Mouse (Mus musculus) limb, embryonic 14.5 days (tissue): ENCODE results near the gene Cdip1. TPM values are rescaled to one million over a fixed set of nuclear protein-coding genes. Genes with fewer than 3 reads are reported as not detected.
"Not testable (repeated sequence)": the region's sequence is repeated elsewhere in the genome, so short reads cannot be mapped to it uniquely, and the experiment has no call there.

Experiments
- ATAC-seq: fragments of 200-750 bp; cut with Nextera tagmentation; 2 replicates; pipeline ENCODE4 v1.8.0; 2017; ENCODE audit warnings: low read depth, moderate number of reproducible peaks, moderate TSS enrichment; ENCODE audit not compliant: low FRiP score
- DNase-seq: peaks from one replicate; pipeline ENCODE4 v3.0.0-alpha.2; 2015; ENCODE audit warnings: low spot score
- H3K27ac ChIP-seq: fragments of 300-500 bp; sonication (generic); replicated peaks from 2 replicates; pipeline ENCODE4 v1.5.1; 2014; ENCODE audit warnings: low read depth, mild to moderate bottlenecking, low read length, moderate library complexity, mixed read lengths
- H3K27me3 ChIP-seq: fragments of 300-500 bp; sonication (generic); 2 replicates; pipeline ENCODE4 v1.6.1; 2014; ENCODE audit warnings: low read length, mixed read lengths; ENCODE audit not compliant: control insufficient read depth, insufficient read depth
- H3K36me3 ChIP-seq: fragments of 300-500 bp; sonication (generic); 2 replicates; pipeline ENCODE4 v1.6.1; 2014; ENCODE audit warnings: mild to moderate bottlenecking, low read length, moderate library complexity, mixed read lengths; ENCODE audit not compliant: control insufficient read depth, insufficient read depth
- H3K4me1 ChIP-seq: fragments of 300-500 bp; sonication (generic); 2 replicates; pipeline ENCODE4 v1.6.1; 2014; ENCODE audit warnings: antibody characterized with exemption, low read length, mixed read lengths; ENCODE audit not compliant: control insufficient read depth, insufficient read depth
- H3K4me2 ChIP-seq: fragments of 300-500 bp; sonication (generic); replicated peaks from 2 replicates; pipeline ENCODE4 v1.6.1; 2014; ENCODE audit warnings: low read depth, mild to moderate bottlenecking, low read length, moderate library complexity; ENCODE audit not compliant: severe bottlenecking
- H3K4me3 ChIP-seq: fragments of 300-500 bp; sonication (generic); replicated peaks from 2 replicates; pipeline ENCODE4 v1.5.1; 2014; ENCODE audit warnings: low read length
- H3K9ac ChIP-seq: fragments of 300-500 bp; sonication (generic); 2 replicates; pipeline ENCODE4 v1.6.1; 2014; ENCODE audit warnings: mild to moderate bottlenecking, low read depth, low read length, moderate library complexity; ENCODE audit not compliant: severe bottlenecking
- H3K9me3 ChIP-seq: fragments of 300-500 bp; sonication (generic); 2 replicates; pipeline ENCODE4 v1.6.1; 2016; ENCODE audit warnings: low read length; ENCODE audit not compliant: control insufficient read depth
- POLR2A ChIP-seq: fragments of 200-500 bp; IDR thresholded peaks from 2 replicates; pipeline ENCODE4 v1.8.0; 2012; ENCODE audit warnings: inconsistent platforms, mild to moderate bottlenecking, moderate library complexity, borderline replicate concordance; ENCODE audit not compliant: insufficient read depth, insufficient read length; ENCODE audit errors: extremely low read depth
- WGBS: fragments of 180-500 bp; shearing (Covaris S2); extraction: QIAGEN DNeasy Blood & Tissue Kit; methylation state at CpG from one replicate; pipeline ENCODE4 v1.1.7; 2014; 5-methylcytosine and 5-hydroxymethylcytosine counted together
- polyA plus RNA-seq, 2 experiments: library from polyadenylated mRNA; depleted of rRNA in 1 of 2; stranded (reverse) in 1 of 2; unstranded in 1 of 2; fragments of >200 nt; fragmentation: Nextera tagmentation in 1 of 2; extraction: Ambion mirVana in 1 of 2; gene quantifications; 2 replicates each; pipeline versions ENCODE4 v1.2.1 to v1.2.3; 2012 to 2014

The Cdip1 gene
- polyA plus RNA-seq, 2 experiments, result 81.2 to 84.8 TPM

GRCm38 (mm10) chr16:4831650-4832419 lies 41.7 kb upstream of the Cdip1 start:
- DNase-seq (no peak), ATAC-seq (no peak)
- H3K4me3 ChIP-seq, result no peak overlapping the region
- H3K27me3 ChIP-seq, result no peaks in the 10 kb centered on the region
- WGBS, result 66% methylated on average over 15 of the region's 15 CpGs
- H3K27ac ChIP-seq, result no peak overlapping the region
- no peaks in the 10 kb centered on the region for H3K9me3 ChIP-seq
- no peak for TF ChIP-seq POLR2A
- no peaks in the 10 kb centered on the region for H3K4me1 ChIP-seq
- no peak overlapping the region for H3K4me2 ChIP-seq
- no peak overlapping the region for H3K9ac ChIP-seq
- no peaks in the 10 kb centered on the region for H3K36me3 ChIP-seq

DNA sequence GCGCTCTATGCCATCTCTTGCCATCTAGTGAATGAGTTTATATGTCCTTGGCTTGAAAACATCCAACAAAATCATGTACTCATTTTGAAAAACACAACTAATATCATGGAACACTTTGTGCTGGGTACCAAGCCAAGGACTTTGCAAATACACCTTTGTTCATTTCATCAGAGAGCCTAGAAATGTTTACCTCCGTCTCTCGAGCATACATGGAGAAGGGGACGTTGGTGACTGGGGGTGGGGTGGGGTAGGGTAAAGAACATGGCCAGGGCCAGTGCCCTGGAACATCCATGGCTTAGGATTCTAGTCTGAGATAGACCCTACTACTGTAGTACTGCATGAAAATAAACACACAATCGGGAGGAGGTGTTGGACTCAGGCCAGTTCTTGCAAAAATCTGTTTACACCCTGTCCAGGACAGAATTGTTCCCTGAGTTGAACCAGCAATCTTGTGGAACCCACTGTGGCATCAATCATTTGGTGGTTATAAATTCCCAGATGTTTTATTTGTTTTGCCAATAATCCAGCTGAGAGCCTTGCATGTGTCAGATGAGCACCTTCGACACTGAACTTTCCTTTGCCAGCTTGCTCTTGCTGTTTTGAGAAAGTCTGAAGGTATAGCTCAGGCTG lies 39.3 kb upstream of the Cdip1 start:
- no peak for TF ChIP-seq POLR2A
- Histone ChIP-seq H3K4me3 (no peak overlapping the region), H3K9ac (no peak overlapping the region), H3K9me3 (no peaks in the 10 kb centered on the region), H3K4me2 (no peak overlapping the region), H3K27ac (no peak overlapping the region), H3K27me3 (no peaks in the 10 kb centered on the region), H3K36me3 (no peaks in the 10 kb centered on the region), H3K4me1 (no peaks in the 10 kb centered on the region)
- WGBS, result 83% methylated on average over 6 of the region's 6 CpGs
- no peak for DNase-seq
- no peak for ATAC-seq

DNA sequence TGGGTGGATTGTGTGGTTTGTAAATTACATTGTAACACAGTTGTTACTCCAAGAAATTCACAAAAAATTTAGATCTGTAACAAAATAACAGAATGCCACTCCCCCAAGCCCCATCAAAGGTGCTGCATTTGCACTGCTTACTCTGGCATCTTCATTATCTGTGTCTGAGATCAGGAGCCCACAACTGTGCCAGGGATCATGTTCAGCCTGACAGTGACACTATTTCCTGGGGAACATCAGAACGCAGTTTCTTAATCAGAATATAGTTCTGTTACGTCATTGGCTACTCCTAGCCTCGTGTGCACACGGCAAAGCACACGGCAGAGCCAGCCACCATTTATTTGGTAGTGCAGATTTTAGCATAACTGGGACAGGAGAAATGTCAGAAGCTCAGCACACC lies 37.5 kb upstream of the Cdip1 start:
- H3K4me2 ChIP-seq, result no peak overlapping the region
- 84% methylated on average over 5 of the region's 5 CpGs for WGBS
- no peak overlapping the region for H3K9ac ChIP-seq
- no peaks in the 10 kb centered on the region for H3K36me3 ChIP-seq
- ATAC-seq (no peak), DNase-seq (no peak)
- no peaks in the 10 kb centered on the region for H3K27me3 ChIP-seq
- no peaks in the 10 kb centered on the region for H3K4me1 ChIP-seq
- no peak overlapping the region for H3K4me3 ChIP-seq
- no peak overlapping the region for H3K27ac ChIP-seq
- no peak for TF ChIP-seq POLR2A
- no peaks in the 10 kb centered on the region for H3K9me3 ChIP-seq

- not testable (repeated sequence) for ATAC-seq, H3K4me1 ChIP-seq, H3K9me3 ChIP-seq, H3K4me2 ChIP-seq, H3K36me3 ChIP-seq, H3K9ac ChIP-seq, H3K27ac ChIP-seq, H3K4me3 ChIP-seq, DNase-seq, H3K27me3 ChIP-seq
- 75% methylated on average over 5 of the region's 5 CpGs for WGBS
These were observed 34.4 kb upstream of the Cdip1 start for GRCm38 (mm10) chr16:4824466-4824865.

- H3K36me3 ChIP-seq, result no peaks in the 10 kb centered on the region
- 85% methylated on average over 3 of the region's 3 CpGs for WGBS
These were observed 28.3 kb upstream of the Cdip1 start for GRCm38 (mm10) chr16:4818349-4818748.

More at GRCm38 (mm10) chr16:4818349-4818748, 28.3 kb upstream of the Cdip1 start:
- Histone ChIP-seq H3K9ac (no peak overlapping the region), H3K27ac (no peak overlapping the region), H3K4me3 (no peak overlapping the region), H3K27me3 (no peaks in the 10 kb centered on the region), H3K4me2 (no peak overlapping the region), H3K9me3 (no peaks in the 10 kb centered on the region), H3K4me1 (no peaks in the 10 kb centered on the region)
- no peak for DNase-seq
- TF ChIP-seq POLR2A, result no peak
- no peak for ATAC-seq
